Mouse (Mus musculus) lung, adult 2 months (tissue): ENCODE data around the gene Opcml.

ENCODE experiments used
- CTCF ChIP-seq: fragments of 200-500 bp; IDR thresholded peaks from 2 replicates; pipeline ENCODE4 v1.5.1; 2011; ENCODE audit warnings: mild to moderate bottlenecking, low read length, control low read depth; ENCODE audit not compliant: insufficient read depth
- POLR2A ChIP-seq: fragments of 200-500 bp; IDR thresholded peaks from 2 replicates; pipeline ENCODE4 v1.6.1; 2011; ENCODE audit warnings: low read depth, mild to moderate bottlenecking, control low read depth, low read length, borderline replicate concordance; ENCODE audit errors: extremely low read depth

DNA sequence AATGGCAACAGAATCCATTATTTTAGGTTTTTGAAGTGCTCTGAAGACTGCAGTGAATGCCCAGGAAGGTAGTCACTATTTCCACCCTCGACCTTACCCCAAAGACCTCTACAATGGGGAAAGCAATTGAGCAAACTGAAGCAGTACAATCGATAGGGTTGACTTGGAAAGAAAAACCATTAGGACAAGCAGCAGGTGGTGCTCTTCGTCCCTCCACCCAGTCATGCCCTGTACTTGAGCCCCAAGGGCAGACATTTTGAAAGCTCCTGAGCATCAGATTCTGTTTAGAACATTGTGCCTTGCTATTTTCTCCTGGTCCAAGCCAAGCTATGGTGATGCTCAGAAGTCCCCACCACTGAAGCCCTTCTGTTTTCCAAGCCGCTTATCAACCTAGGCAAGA, 744.4 kb downstream of the Opcml start:
- no peak for TF ChIP-seq CTCF
- TF ChIP-seq POLR2A: no peak
